Mouse (Mus musculus): ENCODE measurements at regions not wholly inside any gene's neighbourhood (a gene's known extent, or its start where the extent isn't known, plus 50 kb on each side); places are given as distances from the start of the nearest gene placed in this dataset.

DNA sequence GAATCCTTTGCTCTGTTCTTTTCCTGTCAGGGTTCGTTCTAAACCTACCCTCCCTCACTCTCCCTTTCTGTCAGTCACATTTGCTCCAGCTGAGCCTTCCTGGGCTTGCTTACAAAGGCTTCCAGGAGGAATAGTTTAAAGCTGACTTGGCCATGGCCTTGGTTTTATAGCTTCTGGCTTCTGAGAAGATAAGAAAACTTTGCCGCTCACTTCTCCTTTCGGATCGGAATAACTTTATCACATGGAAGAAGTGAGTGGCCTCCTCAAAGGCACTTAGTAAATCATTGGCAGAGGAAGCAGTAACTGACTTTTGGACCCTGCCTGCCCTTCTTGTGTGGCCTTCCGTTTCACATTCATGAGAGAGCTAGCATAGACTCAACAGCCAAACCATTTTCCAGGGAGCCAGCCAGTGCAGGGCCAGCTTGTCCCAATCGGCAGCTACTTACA, 134.4 kb upstream of the Fat1 start:
- no peaks in the 10 kb centered on the region for H3K27me3 ChIP-seq (replicated peaks)
- H3K4me1 ChIP-seq (ENCODE audit: control insufficient read depth in 1 of 2, insufficient read depth in 2 of 2) = no peaks in the 10 kb centered on the region
- dilution Hi-C loops (cut with MboI; ENCODE audit: extremely low pct_ligation_motif_present, extremely low pct_unique_long_range_greater_than_20kb, low sequenced_read_pairs) (no loop called here), in situ Hi-C loops (cut with MboI; ENCODE audit: low pct_ligation_motif_present, low pct_unique_long_range_greater_than_20kb, low sequenced_read_pairs) (no loop called here)
- no peak overlapping the region for H3K27ac ChIP-seq (ENCODE audit: insufficient read depth, low read depth)
- no peak overlapping the region for H3K9ac ChIP-seq (ENCODE audit: insufficient read depth, low read depth)
- no peaks in the 10 kb centered on the region for H3K36me3 ChIP-seq (replicated peaks in 1 of 2; ENCODE audit: control insufficient read depth in 1 of 2, insufficient read depth in 1 of 2, low read length in 1 of 2)
- TF ChIP-seq CHD1 (IDR thresholded peaks at IDR 0.05; ENCODE audit: low read depth, low read length) (no peak), MAX (IDR thresholded peaks at IDR 0.05; ENCODE audit: low read length) (no peak), EP300 (IDR thresholded peaks at IDR 0.05; ENCODE audit: low read length) (no peak), GABPA (IDR thresholded peaks at IDR 0.05; ENCODE audit: insufficient replicate concordance, low read depth, low read length) (no peak), RCOR1 (conservative IDR thresholded peaks at IDR 0.05; ENCODE audit: low read depth, low read length) (no peak), USF2 (conservative IDR thresholded peaks at IDR 0.05; ENCODE audit: low read depth, low read length) (no peak), SMC3 (IDR thresholded peaks at IDR 0.05; ENCODE audit: low read depth, low read length) (no peak), NELFE (IDR thresholded peaks at IDR 0.05; ENCODE audit: low read depth, low read length) (no peak), JUN (IDR thresholded peaks at IDR 0.05; ENCODE audit: insufficient read depth, low read depth, low read length) (no peak), ZNF384 (IDR thresholded peaks at IDR 0.05; ENCODE audit: low read depth, low read length) (no peak), POLR2A (IDR thresholded peaks at IDR 0.05; ENCODE audit: low read depth, low read length) (no peak), MYC (IDR thresholded peaks at IDR 0.05; ENCODE audit: low read depth, low read length) (no peak), ZMIZ1 (IDR thresholded peaks at IDR 0.05; ENCODE audit: low read depth, low read length) (no peak), HCFC1 (IDR thresholded peaks at IDR 0.05; ENCODE audit: low read depth, low read length) (no peak)
- no peak overlapping the region for H3K4me3 ChIP-seq (replicated peaks in 1 of 3; ENCODE audit: low read depth in 2 of 3, low read length in 2 of 3, poor library complexity in 1 of 3)
- no peaks in the 10 kb centered on the region for H3K79me2 ChIP-seq (replicated peaks; ENCODE audit: control insufficient read depth, extremely low read depth, insufficient read depth, poor library complexity, severe bottlenecking)
- H3K4me2 ChIP-seq (ENCODE audit: insufficient read depth, low read depth, poor library complexity, severe bottlenecking) = no peak overlapping the region
- peaks cover 74% of the 10 kb centered on the region for H3K9me3 ChIP-seq (replicated peaks; ENCODE audit: low read length)
- no peak for DNase-seq (ENCODE audit: extremely low read depth)

GRCm38 (mm10) chr8:44801604-44802206, 133.5 kb upstream of the Fat1 start:
- Histone ChIP-seq H3K4me2 (ENCODE audit: insufficient read depth, low read depth, poor library complexity, severe bottlenecking) (no peak overlapping the region), H3K9me3 (replicated peaks; ENCODE audit: low read length) (peaks cover 72% of the 10 kb centered on the region), H3K4me1 (ENCODE audit: control insufficient read depth in 1 of 2, insufficient read depth in 2 of 2) (no peaks in the 10 kb centered on the region), H3K36me3 (replicated peaks in 1 of 2; ENCODE audit: control insufficient read depth in 1 of 2, insufficient read depth in 1 of 2, low read length in 1 of 2) (no peaks in the 10 kb centered on the region), H3K9ac (ENCODE audit: insufficient read depth, low read depth) (no peak overlapping the region), H3K79me2 (replicated peaks; ENCODE audit: control insufficient read depth, extremely low read depth, insufficient read depth, poor library complexity, severe bottlenecking) (no peaks in the 10 kb centered on the region), H3K27me3 (replicated peaks) (no peaks in the 10 kb centered on the region), H3K4me3 (replicated peaks in 1 of 3; ENCODE audit: low read depth in 2 of 3, low read length in 2 of 3, poor library complexity in 1 of 3) (no peak overlapping the region), H3K27ac (ENCODE audit: insufficient read depth, low read depth) (no peak overlapping the region)
- dilution Hi-C loops (cut with MboI; ENCODE audit: extremely low pct_ligation_motif_present, extremely low pct_unique_long_range_greater_than_20kb, low sequenced_read_pairs) (no loop called here), in situ Hi-C loops (cut with MboI; ENCODE audit: low pct_ligation_motif_present, low pct_unique_long_range_greater_than_20kb, low sequenced_read_pairs) (no loop called here)
- no peak for DNase-seq (ENCODE audit: extremely low read depth)
- TF ChIP-seq JUN (IDR thresholded peaks at IDR 0.05; ENCODE audit: insufficient read depth, low read depth, low read length) (no peak), CHD1 (IDR thresholded peaks at IDR 0.05; ENCODE audit: low read depth, low read length) (no peak)

DNA sequence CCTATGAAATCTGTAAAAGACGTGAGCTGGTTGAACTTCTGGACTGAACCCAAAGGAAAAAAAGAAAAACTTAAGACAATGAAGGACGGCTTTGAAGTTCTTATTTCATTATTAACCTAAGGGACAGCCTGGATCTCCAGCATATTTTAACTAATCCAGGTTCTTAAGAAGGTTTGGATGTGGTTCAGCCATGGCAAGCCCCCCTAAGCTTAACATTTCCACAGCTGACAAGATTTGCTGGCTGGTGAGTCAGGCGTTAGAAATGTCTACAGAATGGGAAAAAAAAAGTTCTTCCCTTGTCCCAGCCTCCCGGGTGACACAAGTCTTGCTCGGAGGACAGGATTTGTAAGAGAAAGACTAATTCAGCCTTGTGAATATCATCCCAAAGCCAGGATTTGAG, 132.9 kb upstream of the Fat1 start:
- H3K9ac ChIP-seq (ENCODE audit: insufficient read depth, low read depth) = no peak overlapping the region
- H3K27me3 ChIP-seq (replicated peaks) = no peaks in the 10 kb centered on the region
- H3K79me2 ChIP-seq (replicated peaks; ENCODE audit: control insufficient read depth, extremely low read depth, insufficient read depth, poor library complexity, severe bottlenecking) = no peaks in the 10 kb centered on the region
- no peaks in the 10 kb centered on the region for H3K4me1 ChIP-seq (ENCODE audit: control insufficient read depth in 1 of 2, insufficient read depth in 2 of 2)
- dilution Hi-C loops (cut with MboI; ENCODE audit: extremely low pct_ligation_motif_present, extremely low pct_unique_long_range_greater_than_20kb, low sequenced_read_pairs) (no loop called here), in situ Hi-C loops (cut with MboI; ENCODE audit: low pct_ligation_motif_present, low pct_unique_long_range_greater_than_20kb, low sequenced_read_pairs) (no loop called here)
- H3K27ac ChIP-seq (ENCODE audit: insufficient read depth, low read depth) = no peak overlapping the region
- peaks cover 68% of the 10 kb centered on the region for H3K9me3 ChIP-seq (replicated peaks; ENCODE audit: low read length)
- H3K4me2 ChIP-seq (ENCODE audit: insufficient read depth, low read depth, poor library complexity, severe bottlenecking) = no peak overlapping the region
- no peak overlapping the region for H3K4me3 ChIP-seq (replicated peaks in 1 of 3; ENCODE audit: low read depth in 2 of 3, low read length in 2 of 3, poor library complexity in 1 of 3)
- DNase-seq (ENCODE audit: extremely low read depth) = no peak
- TF ChIP-seq GABPA (IDR thresholded peaks at IDR 0.05; ENCODE audit: insufficient replicate concordance, low read depth, low read length) = no peak
- TF ChIP-seq SIN3A (IDR thresholded peaks at IDR 0.05; ENCODE audit: low read length) = no peak
- no peak for TF ChIP-seq HCFC1 (IDR thresholded peaks at IDR 0.05; ENCODE audit: low read depth, low read length)
- no peak for TF ChIP-seq EP300 (IDR thresholded peaks at IDR 0.05; ENCODE audit: low read length)
- TF ChIP-seq MAX (IDR thresholded peaks at IDR 0.05; ENCODE audit: low read length) = no peak
- TF ChIP-seq NELFE (IDR thresholded peaks at IDR 0.05; ENCODE audit: low read depth, low read length) = no peak
- TF ChIP-seq CHD2 (IDR thresholded peaks at IDR 0.05; ENCODE audit: low read length) = no peak
- no peaks in the 10 kb centered on the region for H3K36me3 ChIP-seq (replicated peaks in 1 of 2; ENCODE audit: control insufficient read depth in 1 of 2, insufficient read depth in 1 of 2, low read length in 1 of 2)
